Mouse (Mus musculus): ENCODE measurements at regions not wholly inside any gene's neighbourhood (a gene's known extent, or its start where the extent isn't known, plus 50 kb on each side); places are given as distances from the start of the nearest gene placed in this dataset.

GRCm38 (mm10) chr13:25524094-25524493 lies 253.8 kb upstream of the Nrsn1 start:
- WGBS, result 56% methylated on average over 3 of the region's 3 CpGs
- DNase-seq (ENCODE audit: low spot score) (peak; percentile 5), ATAC-seq (replicated peaks; ENCODE audit: insufficient number of reproducible peaks, low FRiP score, low TSS enrichment, low read depth) (no peak)
- H3K9ac ChIP-seq (replicated peaks; ENCODE audit: low read length), result no peak overlapping the region
- H3K4me3 ChIP-seq (ENCODE audit: low read depth, low read length), result no peak overlapping the region
- no peaks in the 10 kb centered on the region for H3K27me3 ChIP-seq (ENCODE audit: control insufficient read depth, insufficient read depth, low read length)
- no peaks in the 10 kb centered on the region for H3K4me1 ChIP-seq (ENCODE audit: control insufficient read depth, insufficient read depth, low read length)
- H3K36me3 ChIP-seq (replicated peaks; ENCODE audit: control insufficient read depth, insufficient read depth, low read depth, low read length), result no peaks in the 10 kb centered on the region
- no peaks in the 10 kb centered on the region for H3K9me3 ChIP-seq (replicated peaks; ENCODE audit: control insufficient read depth, low read length)
- H3K27ac ChIP-seq (replicated peaks; ENCODE audit: low read depth, low read length), result no peak overlapping the region
- H3K4me2 ChIP-seq (ENCODE audit: low read depth, low read length), result no peak overlapping the region

- ATAC-seq (replicated peaks; ENCODE audit: insufficient number of reproducible peaks, low FRiP score, low TSS enrichment, low read depth) (no peak), DNase-seq (ENCODE audit: low spot score) (no peak)
- H3K4me1 ChIP-seq (ENCODE audit: control insufficient read depth, insufficient read depth, low read length), result no peaks in the 10 kb centered on the region
- no peak overlapping the region for H3K27ac ChIP-seq (replicated peaks; ENCODE audit: low read depth, low read length)
- no peak overlapping the region for H3K4me3 ChIP-seq (ENCODE audit: low read depth, low read length)
- H3K9ac ChIP-seq (replicated peaks; ENCODE audit: low read length), result no peak overlapping the region
- no peak overlapping the region for H3K4me2 ChIP-seq (ENCODE audit: low read depth, low read length)
- no peaks in the 10 kb centered on the region for H3K27me3 ChIP-seq (ENCODE audit: control insufficient read depth, insufficient read depth, low read length)
- no peaks in the 10 kb centered on the region for H3K36me3 ChIP-seq (replicated peaks; ENCODE audit: control insufficient read depth, insufficient read depth, low read depth, low read length)
- H3K9me3 ChIP-seq (replicated peaks; ENCODE audit: control insufficient read depth, low read length), result no peaks in the 10 kb centered on the region
Measured at GRCm38 (mm10) chr13:25507355-25507754, 237.1 kb upstream of the Nrsn1 start.

DNA sequence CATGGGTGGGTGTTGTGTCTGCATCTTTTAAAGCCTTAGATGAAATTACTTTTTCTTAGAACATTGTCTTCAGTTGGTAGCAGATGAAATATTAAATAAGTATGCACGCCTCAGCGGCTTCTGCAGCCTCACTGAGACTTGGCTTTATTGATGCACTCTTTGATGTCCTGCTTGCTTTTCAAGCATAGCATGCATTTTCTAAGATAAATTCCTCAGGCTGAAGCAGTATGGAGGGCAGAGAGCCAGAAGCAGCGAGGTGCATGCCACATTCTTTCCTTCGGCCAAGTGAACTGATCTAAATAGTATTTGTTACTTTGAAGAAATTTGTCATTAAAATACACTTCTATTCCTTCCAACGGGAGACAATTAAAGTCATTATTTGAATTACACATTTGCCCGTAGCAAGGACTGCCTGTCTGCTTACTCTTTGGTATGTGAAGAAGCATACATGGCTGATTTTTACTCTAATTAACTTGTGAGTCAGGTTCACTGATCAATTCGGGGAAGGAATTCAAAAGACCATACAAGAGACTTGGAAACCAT lies 224.3 kb upstream of the Nrsn1 start:
- no peak for DNase-seq (ENCODE audit: low spot score)
- no peak overlapping the region for H3K27ac ChIP-seq (replicated peaks; ENCODE audit: low read depth, low read length)
- WGBS, result 64% methylated on average over 7 of the region's 7 CpGs

DNA sequence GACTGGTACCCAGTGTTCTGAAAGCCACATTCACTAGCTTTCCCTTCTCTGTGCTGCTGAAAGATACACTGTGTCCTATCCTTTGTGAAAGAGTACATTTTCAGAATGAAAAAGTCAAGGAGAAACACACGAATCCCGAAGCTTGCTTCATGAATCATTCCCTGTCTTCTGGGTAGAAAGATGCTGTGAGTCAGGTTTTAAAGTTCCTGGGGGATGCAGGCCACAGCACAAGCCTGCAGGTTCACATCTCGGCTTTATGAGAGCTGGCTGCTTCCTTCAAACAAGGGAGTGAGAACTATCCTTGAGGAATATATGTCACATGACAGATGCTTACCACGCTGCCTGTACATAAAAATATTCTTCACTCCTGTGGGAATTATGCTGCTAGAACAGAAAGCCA lies 219.7 kb upstream of the Nrsn1 start:
- WGBS, result 76% methylated on average over 4 of the region's 4 CpGs
- H3K27ac ChIP-seq (replicated peaks; ENCODE audit: low read depth, low read length), result no peak overlapping the region
- no peak overlapping the region for H3K4me2 ChIP-seq (ENCODE audit: low read depth, low read length)
- DNase-seq (ENCODE audit: low spot score) (no peak), ATAC-seq (replicated peaks; ENCODE audit: insufficient number of reproducible peaks, low FRiP score, low TSS enrichment, low read depth) (no peak)
- H3K4me3 ChIP-seq (ENCODE audit: low read depth, low read length), result no peak overlapping the region
- H3K4me1 ChIP-seq (ENCODE audit: control insufficient read depth, insufficient read depth, low read length), result no peaks in the 10 kb centered on the region
- no peak overlapping the region for H3K9ac ChIP-seq (replicated peaks; ENCODE audit: low read length)
- H3K36me3 ChIP-seq (replicated peaks; ENCODE audit: control insufficient read depth, insufficient read depth, low read depth, low read length), result no peaks in the 10 kb centered on the region
- H3K27me3 ChIP-seq (ENCODE audit: control insufficient read depth, insufficient read depth, low read length), result no peaks in the 10 kb centered on the region
- no peaks in the 10 kb centered on the region for H3K9me3 ChIP-seq (replicated peaks; ENCODE audit: control insufficient read depth, low read length)

More for the DNA sequence above, 224.3 kb upstream of the Nrsn1 start:
- H3K4me1 ChIP-seq (ENCODE audit: control insufficient read depth, insufficient read depth, low read length), result no peaks in the 10 kb centered on the region
- no peak for ATAC-seq (replicated peaks; ENCODE audit: insufficient number of reproducible peaks, low FRiP score, low TSS enrichment, low read depth)
- no peaks in the 10 kb centered on the region for H3K27me3 ChIP-seq (ENCODE audit: control insufficient read depth, insufficient read depth, low read length)
- no peak overlapping the region for H3K9ac ChIP-seq (replicated peaks; ENCODE audit: low read length)
- no peaks in the 10 kb centered on the region for H3K9me3 ChIP-seq (replicated peaks; ENCODE audit: control insufficient read depth, low read length)
- H3K4me2 ChIP-seq (ENCODE audit: low read depth, low read length), result no peak overlapping the region
- H3K4me3 ChIP-seq (ENCODE audit: low read depth, low read length), result no peak overlapping the region
- no peaks in the 10 kb centered on the region for H3K36me3 ChIP-seq (replicated peaks; ENCODE audit: control insufficient read depth, insufficient read depth, low read depth, low read length)

GRCm38 (mm10) chr13:25483309-25483708 lies 213.0 kb upstream of the Nrsn1 start:
- WGBS, result 87% methylated on average over 1 of the region's 1 CpGs
- ATAC-seq (replicated peaks; ENCODE audit: insufficient number of reproducible peaks, low FRiP score, low TSS enrichment, low read depth) (no peak), DNase-seq (ENCODE audit: low spot score) (no peak)
- Histone ChIP-seq H3K9ac (replicated peaks; ENCODE audit: low read length) (no peak overlapping the region), H3K4me3 (ENCODE audit: low read depth, low read length) (no peak overlapping the region), H3K4me1 (ENCODE audit: control insufficient read depth, insufficient read depth, low read length) (no peaks in the 10 kb centered on the region), H3K27me3 (ENCODE audit: control insufficient read depth, insufficient read depth, low read length) (no peaks in the 10 kb centered on the region), H3K4me2 (ENCODE audit: low read depth, low read length) (no peak overlapping the region), H3K36me3 (replicated peaks; ENCODE audit: control insufficient read depth, insufficient read depth, low read depth, low read length) (no peaks in the 10 kb centered on the region), H3K9me3 (replicated peaks; ENCODE audit: control insufficient read depth, low read length) (no peaks in the 10 kb centered on the region), H3K27ac (replicated peaks; ENCODE audit: low read depth, low read length) (no peak overlapping the region)

DNA sequence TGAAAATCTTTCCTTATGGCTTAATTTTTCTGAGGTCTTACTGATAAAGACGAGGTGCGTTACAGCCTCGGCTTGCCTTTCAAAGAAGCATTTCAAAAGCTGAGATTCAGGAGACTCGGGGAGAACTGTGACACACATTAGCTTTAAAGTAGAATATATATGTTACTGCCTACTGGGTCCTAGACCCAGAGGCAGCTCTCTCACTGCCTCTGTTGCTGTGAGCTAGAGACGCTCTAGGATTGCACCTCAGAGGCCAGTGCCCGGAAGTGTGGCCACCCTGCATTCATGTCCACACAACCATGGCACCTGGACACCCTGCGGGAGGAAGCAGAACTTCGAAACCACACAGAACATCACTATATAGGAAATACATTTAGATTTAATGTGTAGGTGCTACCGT lies 181.6 kb upstream of the Nrsn1 start:
- Histone ChIP-seq H3K36me3 (replicated peaks; ENCODE audit: control insufficient read depth, insufficient read depth, low read depth, low read length) (no peaks in the 10 kb centered on the region), H3K9me3 (replicated peaks; ENCODE audit: control insufficient read depth, low read length) (no peaks in the 10 kb centered on the region), H3K27ac (replicated peaks; ENCODE audit: low read depth, low read length) (no peak overlapping the region), H3K9ac (replicated peaks; ENCODE audit: low read length) (no peak overlapping the region; the same call in 1 of the 2 replicates), H3K27me3 (ENCODE audit: control insufficient read depth, insufficient read depth, low read length) (no peaks in the 10 kb centered on the region), H3K4me2 (ENCODE audit: low read depth, low read length) (no peak overlapping the region), H3K4me1 (ENCODE audit: control insufficient read depth, insufficient read depth, low read length) (no peaks in the 10 kb centered on the region), H3K4me3 (ENCODE audit: low read depth, low read length) (no peak overlapping the region)
- 73% methylated on average over 9 of the region's 9 CpGs for WGBS
- ATAC-seq (replicated peaks; ENCODE audit: insufficient number of reproducible peaks, low FRiP score, low TSS enrichment, low read depth), result no peak
- no peak for DNase-seq (ENCODE audit: low spot score)

DNA sequence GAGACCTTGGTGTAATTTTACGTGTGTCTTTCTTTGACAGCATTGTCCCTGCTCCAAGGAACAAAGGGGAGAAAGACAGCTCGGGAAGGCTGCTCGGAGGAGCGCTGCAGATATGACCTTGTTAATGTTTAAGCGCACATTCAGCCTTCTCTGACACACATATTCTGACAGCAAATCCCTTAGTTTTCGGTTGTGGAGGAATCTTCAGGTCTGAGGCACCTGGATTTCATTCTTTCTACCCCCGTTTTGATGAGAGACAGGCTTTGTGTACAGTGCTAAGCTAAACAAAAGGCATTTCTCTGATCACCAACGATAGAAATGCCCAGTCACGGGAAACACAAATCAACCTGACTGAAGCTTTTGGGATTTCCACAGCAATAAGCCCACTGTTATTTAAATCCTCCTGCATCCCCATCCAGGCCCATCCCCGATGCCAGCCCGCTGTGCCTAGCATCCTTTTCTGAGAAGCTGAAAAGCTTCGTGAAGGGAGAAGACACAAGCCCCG lies 181.1 kb upstream of the Nrsn1 start:
- Histone ChIP-seq H3K27me3 (ENCODE audit: control insufficient read depth, insufficient read depth, low read length) (no peaks in the 10 kb centered on the region), H3K9ac (replicated peaks; ENCODE audit: low read length) (peak overlapping the region; percentile 18; the same call in 1 of the 2 replicates), H3K4me1 (ENCODE audit: control insufficient read depth, insufficient read depth, low read length) (no peaks in the 10 kb centered on the region), H3K9me3 (replicated peaks; ENCODE audit: control insufficient read depth, low read length) (no peaks in the 10 kb centered on the region), H3K27ac (replicated peaks; ENCODE audit: low read depth, low read length) (no peak overlapping the region), H3K36me3 (replicated peaks; ENCODE audit: control insufficient read depth, insufficient read depth, low read depth, low read length) (no peaks in the 10 kb centered on the region), H3K4me3 (ENCODE audit: low read depth, low read length) (no peak overlapping the region), H3K4me2 (ENCODE audit: low read depth, low read length) (no peak overlapping the region)
- DNase-seq (ENCODE audit: low spot score), result peak; percentile 4
- WGBS, result 27% methylated on average over 13 of the region's 13 CpGs
- ATAC-seq (replicated peaks; ENCODE audit: insufficient number of reproducible peaks, low FRiP score, low TSS enrichment, low read depth), result no peak

DNA sequence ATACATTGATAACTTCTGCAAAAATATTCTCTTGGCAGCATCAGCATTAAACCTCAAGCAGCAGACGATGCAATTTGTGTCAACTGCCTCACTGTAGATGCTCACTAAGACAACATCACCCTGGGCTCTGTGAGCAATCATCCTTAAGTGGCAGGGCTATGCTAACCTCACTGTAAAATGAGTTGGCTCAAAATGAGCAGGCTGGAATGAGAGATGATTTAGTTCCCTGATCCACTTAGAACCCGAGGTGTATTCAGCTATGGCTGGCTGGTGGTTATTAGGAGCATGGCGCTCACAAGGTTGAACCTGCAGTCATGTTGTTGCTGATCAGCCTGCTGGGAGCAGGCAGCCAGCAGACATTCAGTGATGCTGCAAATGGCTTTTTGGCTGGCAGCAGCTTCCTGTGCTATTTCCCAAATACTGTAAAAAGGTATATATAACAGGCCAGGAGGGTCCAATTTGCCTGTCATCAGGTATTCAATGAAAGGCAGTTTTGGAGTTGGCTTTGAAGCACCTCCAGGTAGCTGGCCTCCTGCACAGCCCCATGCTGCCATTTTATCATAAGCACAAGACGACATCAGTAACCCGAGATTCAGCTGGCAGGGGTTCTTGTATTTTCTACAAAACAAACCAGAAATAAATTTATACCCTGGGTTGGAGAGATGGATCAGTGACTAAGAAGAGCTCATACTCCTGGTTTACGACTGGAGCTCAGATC lies 159.6 kb upstream of the Nrsn1 start:
- Histone ChIP-seq H3K4me2 (ENCODE audit: low read depth, low read length) (no peak overlapping the region), H3K4me1 (ENCODE audit: control insufficient read depth, insufficient read depth, low read length) (no peaks in the 10 kb centered on the region), H3K36me3 (replicated peaks; ENCODE audit: control insufficient read depth, insufficient read depth, low read depth, low read length) (no peaks in the 10 kb centered on the region), H3K27me3 (ENCODE audit: control insufficient read depth, insufficient read depth, low read length) (no peaks in the 10 kb centered on the region), H3K9ac (replicated peaks; ENCODE audit: low read length) (no peak overlapping the region), H3K27ac (replicated peaks; ENCODE audit: low read depth, low read length) (no peak overlapping the region), H3K9me3 (replicated peaks; ENCODE audit: control insufficient read depth, low read length) (no peaks in the 10 kb centered on the region), H3K4me3 (ENCODE audit: low read depth, low read length) (no peak overlapping the region)
- ATAC-seq (replicated peaks; ENCODE audit: insufficient number of reproducible peaks, low FRiP score, low TSS enrichment, low read depth) (no peak), DNase-seq (ENCODE audit: low spot score) (no peak)
- 77% methylated on average over 6 of the region's 6 CpGs for WGBS

Data from embryonic facial prominence, embryonic 11.5 days (tissue).